Mouse (Mus musculus) lung, embryonic 14.5 days (tissue): ENCODE measurements around the gene N4bp1. TPM values are rescaled to one million over a fixed set of nuclear protein-coding genes. Genes with fewer than 3 reads are reported as not detected.

Source experiments
- ATAC-seq: fragments of 200-750 bp; cut with Nextera tagmentation; 2 replicates; pipeline ENCODE4 v1.8.0; 2017; ENCODE audit warnings: mild to moderate bottlenecking, moderate TSS enrichment, moderate library complexity; ENCODE audit not compliant: insufficient read depth
- DNase-seq: peaks from one replicate; pipeline ENCODE4 v3.0.0-alpha.2; 2015
- H3K27ac ChIP-seq: fragments of 300-500 bp; sonication (generic); 2 replicates; pipeline ENCODE4 v1.5.1; 2014; ENCODE audit warnings: low read depth, mild to moderate bottlenecking, moderate library complexity
- H3K27me3 ChIP-seq: fragments of 300-500 bp; sonication (generic); 2 replicates; pipeline ENCODE4 v1.6.1; 2014; ENCODE audit warnings: low read length, control low read depth; ENCODE audit not compliant: insufficient read depth
- H3K36me3 ChIP-seq: fragments of 300-500 bp; sonication (generic); 2 replicates; pipeline ENCODE4 v1.6.1; 2014; ENCODE audit warnings: control low read depth; ENCODE audit not compliant: insufficient read depth
- H3K4me1 ChIP-seq: fragments of 300-500 bp; sonication (generic); 2 replicates; pipeline ENCODE4 v1.6.1; 2014; ENCODE audit warnings: antibody characterized with exemption, control low read depth; ENCODE audit not compliant: insufficient read depth
- H3K4me2 ChIP-seq: fragments of 300-500 bp; sonication (generic); 2 replicates; pipeline ENCODE4 v1.6.1; 2014; ENCODE audit warnings: mild to moderate bottlenecking
- H3K4me3 ChIP-seq: fragments of 300-500 bp; sonication (generic); 2 replicates; pipeline ENCODE4 v1.5.1; 2014; ENCODE audit warnings: low read depth, low read length
- H3K9ac ChIP-seq: fragments of 300-500 bp; sonication (generic); 2 replicates; pipeline ENCODE4 v1.6.1; 2014
- H3K9me3 ChIP-seq: fragments of 300-500 bp; sonication (generic); 2 replicates; pipeline ENCODE4 v1.6.1; 2016; ENCODE audit warnings: low read depth, low read length, control low read depth
- CTCF ChIP-seq: IDR thresholded peaks from 2 replicates; pipeline ENCODE4 v1.5.1; 2016; ENCODE audit warnings: antibody characterized with exemption, low read depth
- WGBS: fragments of 180-500 bp; shearing (Covaris S2); extraction: QIAGEN DNeasy Blood & Tissue Kit; methylation state at CpG from one replicate; pipeline ENCODE4 v1.1.7; 2014; 5-methylcytosine and 5-hydroxymethylcytosine counted together
- polyA plus RNA-seq: library from polyadenylated mRNA; unstranded; fragments of >200 nt; fragmentation: Nextera tagmentation; extraction: Ambion mirVana; gene quantifications from 2 replicates; pipeline ENCODE4 v1.2.1, GENCODE M21; 2014

Gene N4bp1
- polyA plus RNA-seq, 1 experiment from 2014 or later = 11.5 TPM

GRCm38 (mm10) chr8:86758651-86759050, 126.4 kb downstream of the N4bp1 start:
- TF ChIP-seq CTCF = no peak
- no peak overlapping the region for H3K27ac ChIP-seq
- no peaks in the 10 kb centered on the region for H3K4me1 ChIP-seq
- no peaks in the 10 kb centered on the region for H3K9me3 ChIP-seq
- no peaks in the 10 kb centered on the region for H3K36me3 ChIP-seq
- DNase-seq = peak; percentile 17
- 48% methylated on average over 3 of the region's 3 CpGs for WGBS
- no peaks in the 10 kb centered on the region for H3K27me3 ChIP-seq
- no peak overlapping the region for H3K4me2 ChIP-seq
- no peak overlapping the region for H3K4me3 ChIP-seq
- ATAC-seq = peak; percentile 55; the same call in 1 of the 2 replicates
- H3K9ac ChIP-seq = no peak overlapping the region

Other genes starting within 250 kb of the N4bp1 start
- 4.1 and 6.2 TPM in 2 replicates for gene Gm10638, start 139.6 kb downstream of the N4bp1 start, polyA plus RNA-seq
- 50.8 and 51.6 TPM in 2 replicates for gene Siah1a, start 139.3 kb downstream of the N4bp1 start, polyA plus RNA-seq